Mouse (Mus musculus): ENCODE data around the gene Stxbp4.

DNA sequence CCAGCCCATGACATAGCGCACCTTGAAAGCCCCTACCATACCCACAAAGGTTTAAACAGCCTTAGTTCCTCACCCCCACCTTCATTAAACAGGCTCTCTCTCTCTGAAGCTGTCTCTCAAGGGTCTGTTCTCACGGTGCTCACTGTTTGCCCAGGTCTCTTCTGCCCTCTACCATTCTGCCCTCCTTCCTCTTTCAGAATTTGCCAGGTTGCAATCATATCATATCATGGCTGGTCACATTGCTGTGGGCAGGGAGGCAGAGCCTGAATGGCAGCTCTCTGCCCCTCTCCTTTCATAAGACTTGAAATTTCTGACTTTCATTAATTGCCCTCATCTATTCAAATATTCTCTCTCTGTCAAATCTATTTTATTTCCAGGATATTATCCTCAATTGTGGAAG, 195.4 kb downstream of the Stxbp4 start:
- TF ChIP-seq BHLHE40 (IDR thresholded peaks at IDR 0.05; ENCODE audit: borderline replicate concordance, low read depth, low read length): no peak
- no peak for TF ChIP-seq MYC (IDR thresholded peaks at IDR 0.05; ENCODE audit: low read depth, low read length)
- TF ChIP-seq CTCF (IDR thresholded peaks at IDR 0.05 in 2 of 3, conservative IDR thresholded peaks at IDR 0.05 in 1 of 3; ENCODE audit: control insufficient read depth in 1 of 3, insufficient read depth in 1 of 3, low read depth in 2 of 3, low read length in 3 of 3, poor library complexity in 1 of 3, severe bottlenecking in 1 of 3): no peak
- TF ChIP-seq USF1 (IDR thresholded peaks at IDR 0.05; ENCODE audit: low read depth, low read length): no peak
- no peak for TF ChIP-seq UBTF (IDR thresholded peaks at IDR 0.05; ENCODE audit: borderline replicate concordance, insufficient read depth, low read depth, low read length)
- TF ChIP-seq ZKSCAN1 (IDR thresholded peaks at IDR 0.05; ENCODE audit: low read depth, low read length): no peak
- TF ChIP-seq POLR2A (IDR thresholded peaks at IDR 0.05; ENCODE audit: control insufficient read depth in 1 of 2, insufficient read depth in 1 of 2, low read depth in 1 of 2, low read length in 2 of 2, poor library complexity in 1 of 2): no peak

Measured in MEL (cell line).